Mouse (Mus musculus) MEL (cell line): ENCODE data around the gene Nfasc. TPM values are rescaled to one million over a fixed set of nuclear protein-coding genes. Genes with fewer than 3 reads are reported as not detected.

Experiments used
- DNase-seq: peaks from one replicate; pipeline ENCODE4 v3.0.0; 2011; ENCODE audit warnings: low read depth, low spot score
- H3K27ac ChIP-seq: 2 replicates; pipeline ENCODE4 v1.5.1; 2012; ENCODE audit warnings: low read depth, mild to moderate bottlenecking, control low read depth, low read length, moderate library complexity; ENCODE audit not compliant: control insufficient read depth
- H3K27me3 ChIP-seq, 2 experiments: fragments of 150-350 bp in 1 of 2; sonication (generic) in 1 of 2; 2 replicates each; pipeline ENCODE4 v1.6.1; 2012; ENCODE audit warnings: low read length in 2 of 2, mild to moderate bottlenecking in 2 of 2, improper control_type of control experiment in 1 of 2, moderate library complexity in 1 of 2; ENCODE audit not compliant: insufficient read depth in 2 of 2, control insufficient read depth in 1 of 2
- H3K36me3 ChIP-seq, 2 experiments: 2 replicates each; pipeline ENCODE4 v1.6.1; 2012 to 2014; ENCODE audit warnings: low read length in 2 of 2, improper control_type of control experiment in 1 of 2, inconsistent platforms in 1 of 2, mild to moderate bottlenecking in 1 of 2; ENCODE audit not compliant: insufficient read depth in 2 of 2, control insufficient read depth in 1 of 2
- H3K4me1 ChIP-seq, 2 experiments: fragments of 150-350 bp in 1 of 2; sonication (generic) in 1 of 2; 2 replicates each; pipeline ENCODE4 v1.6.1; 2012; ENCODE audit warnings: low read length in 2 of 2, improper control_type of control experiment in 1 of 2, mild to moderate bottlenecking in 1 of 2; ENCODE audit not compliant: insufficient read depth in 2 of 2, control insufficient read depth in 1 of 2
- H3K4me3 ChIP-seq, 2 experiments: fragments of 150-350 bp in 1 of 2; sonication (generic) in 1 of 2; 2 replicates each; pipeline ENCODE4 v1.5.1; 2012; ENCODE audit warnings: low read depth in 2 of 2, low read length in 2 of 2, mild to moderate bottlenecking in 2 of 2, moderate library complexity in 2 of 2, control low read depth in 1 of 2, improper control_type of control experiment in 1 of 2; ENCODE audit not compliant: control insufficient read depth in 1 of 2, insufficient read depth in 1 of 2
- H3K79me2 ChIP-seq: 2 replicates; pipeline ENCODE4 v1.6.1; 2012; ENCODE audit warnings: mild to moderate bottlenecking, low read length, moderate library complexity; ENCODE audit not compliant: control insufficient read depth, poor library complexity, insufficient read depth
- H3K9ac ChIP-seq: 2 replicates; pipeline ENCODE4 v1.6.1; 2012; ENCODE audit warnings: low read depth, mild to moderate bottlenecking, control low read depth, low read length, moderate library complexity; ENCODE audit not compliant: control insufficient read depth, poor library complexity, severe bottlenecking
- H3K9me3 ChIP-seq: fragments of 150-350 bp; sonication (generic); replicated peaks from 2 replicates; pipeline ENCODE4 v1.6.1; 2012; ENCODE audit warnings: mild to moderate bottlenecking, low read length, improper control_type of control experiment, moderate library complexity; ENCODE audit not compliant: insufficient read depth
- CHD2 ChIP-seq: IDR thresholded peaks from 2 replicates; pipeline ENCODE4 v1.6.1; 2011; ENCODE audit warnings: low read length, improper control_type of control experiment
- CTCF ChIP-seq, 3 experiments: IDR thresholded peaks in 2 of 3; conservative IDR thresholded peaks in 1 of 3; 2 replicates each; pipeline ENCODE4 v1.5.1; 2011 to 2012; ENCODE audit warnings: low read length in 3 of 3, low read depth in 2 of 3, mild to moderate bottlenecking in 2 of 3, improper control_type of control experiment in 1 of 3, inconsistent platforms in 1 of 3, mixed read lengths in 1 of 3, moderate library complexity in 1 of 3; ENCODE audit not compliant: control insufficient read depth in 1 of 3, insufficient read depth in 1 of 3, poor library complexity in 1 of 3, severe bottlenecking in 1 of 3
- E2F4 ChIP-seq: IDR thresholded peaks from 2 replicates; pipeline ENCODE4 v1.6.1; 2011; ENCODE audit warnings: low read depth, low read length, improper control_type of control experiment, borderline replicate concordance
- ELF1 ChIP-seq: IDR thresholded peaks from 2 replicates; pipeline ENCODE4 v1.6.1; 2014; ENCODE audit warnings: low read depth, mild to moderate bottlenecking, inconsistent platforms, low read length, improper control_type of control experiment, moderate library complexity
- EP300 ChIP-seq, 2 experiments: IDR thresholded peaks; 2 replicates each; pipeline ENCODE4 v1.6.1; 2011; ENCODE audit warnings: improper control_type of control experiment in 2 of 2, low read length in 2 of 2, low read depth in 1 of 2, mild to moderate bottlenecking in 1 of 2
- GABPA ChIP-seq: IDR thresholded peaks from 2 replicates; pipeline ENCODE4 v1.6.1; 2012; ENCODE audit warnings: low read depth, mild to moderate bottlenecking, inconsistent platforms, low read length, improper control_type of control experiment, moderate library complexity
- HCFC1 ChIP-seq: IDR thresholded peaks from 2 replicates; pipeline ENCODE4 v1.6.1; 2012; ENCODE audit warnings: low read depth, mild to moderate bottlenecking, inconsistent platforms, low read length, improper control_type of control experiment, moderate library complexity
- MAX ChIP-seq: IDR thresholded peaks from 2 replicates; pipeline ENCODE4 v1.6.1; 2011; ENCODE audit warnings: low read length, improper control_type of control experiment
- MAZ ChIP-seq: IDR thresholded peaks from 2 replicates; pipeline ENCODE4 v1.6.1; 2012; ENCODE audit warnings: low read depth, mild to moderate bottlenecking, inconsistent platforms, low read length, improper control_type of control experiment
- MEF2A ChIP-seq: IDR thresholded peaks from 2 replicates; pipeline ENCODE4 v1.6.1; 2014; ENCODE audit warnings: low read depth, mild to moderate bottlenecking, inconsistent platforms, low read length, improper control_type of control experiment; ENCODE audit not compliant: poor library complexity, insufficient replicate concordance, severe bottlenecking; ENCODE audit errors: extremely low read depth
- NELFE ChIP-seq: IDR thresholded peaks from 2 replicates; pipeline ENCODE4 v1.6.1; 2011; ENCODE audit warnings: low read depth, low read length, improper control_type of control experiment
- NRF1 ChIP-seq: IDR thresholded peaks from 2 replicates; pipeline ENCODE4 v1.6.1; 2014; ENCODE audit warnings: low read depth, mild to moderate bottlenecking, inconsistent platforms, low read length, improper control_type of control experiment, moderate library complexity; ENCODE audit not compliant: poor library complexity, insufficient read depth, severe bottlenecking
- POLR2A ChIP-seq, 2 experiments: IDR thresholded peaks; 2 replicates each; pipeline ENCODE4 v1.6.1; 2011 to 2012; ENCODE audit warnings: low read length in 2 of 2, mild to moderate bottlenecking in 2 of 2, control low read depth in 1 of 2, improper control_type of control experiment in 1 of 2, low read depth in 1 of 2, moderate library complexity in 1 of 2; ENCODE audit not compliant: control insufficient read depth in 1 of 2, insufficient read depth in 1 of 2, poor library complexity in 1 of 2
- RAD21 ChIP-seq: IDR thresholded peaks from 2 replicates; pipeline ENCODE4 v1.6.1; 2011; ENCODE audit warnings: mild to moderate bottlenecking, low read depth, low read length, improper control_type of control experiment
- RCOR1 ChIP-seq: IDR thresholded peaks from 2 replicates; pipeline ENCODE4 v1.6.1; 2012; ENCODE audit warnings: low read depth, mild to moderate bottlenecking, inconsistent platforms, low read length, improper control_type of control experiment
- SIN3A ChIP-seq: IDR thresholded peaks from 2 replicates; pipeline ENCODE4 v1.6.1; 2012; ENCODE audit warnings: low read length, improper control_type of control experiment, inconsistent platforms
- SMC3 ChIP-seq: IDR thresholded peaks from 2 replicates; pipeline ENCODE4 v1.6.1; 2011; ENCODE audit warnings: low read depth, low read length, improper control_type of control experiment
- USF2 ChIP-seq, 2 experiments: IDR thresholded peaks; 2 replicates each; pipeline ENCODE4 v1.6.1; 2011 to 2012; ENCODE audit warnings: improper control_type of control experiment in 2 of 2, low read length in 2 of 2, borderline replicate concordance in 1 of 2, inconsistent platforms in 1 of 2, low read depth in 1 of 2, mild to moderate bottlenecking in 1 of 2; ENCODE audit not compliant: insufficient read depth in 1 of 2
- ZNF384 ChIP-seq: IDR thresholded peaks from 2 replicates; pipeline ENCODE4 v1.6.1; 2012; ENCODE audit warnings: low read depth, mild to moderate bottlenecking, inconsistent platforms, low read length, improper control_type of control experiment
- polyA plus RNA-seq, 2 experiments: library from polyadenylated mRNA; stranded (reverse) in 1 of 2; unstranded in 1 of 2; fragments of >175 nt in 1 of 2; fragments of >200 nt in 1 of 2; gene quantifications; 2 replicates each; pipeline versions ENCODE4 v1.2.1 to v1.2.4; 2012; ENCODE audit warnings: low replicate concordance in 2 of 2, low read depth in 1 of 2; ENCODE audit not compliant: insufficient read length in 2 of 2, insufficient read depth in 1 of 2, missing spikeins in 1 of 2
- total RNA-seq: library from RNA; depleted of rRNA; stranded (reverse); fragments of 300-350 nt; gene quantifications from 2 replicates; pipeline ENCODE4 v1.2.3, GENCODE M21; 2012

Nfasc gene
- total and polyA plus RNA-seq, 3 experiments = not detected

DNA sequence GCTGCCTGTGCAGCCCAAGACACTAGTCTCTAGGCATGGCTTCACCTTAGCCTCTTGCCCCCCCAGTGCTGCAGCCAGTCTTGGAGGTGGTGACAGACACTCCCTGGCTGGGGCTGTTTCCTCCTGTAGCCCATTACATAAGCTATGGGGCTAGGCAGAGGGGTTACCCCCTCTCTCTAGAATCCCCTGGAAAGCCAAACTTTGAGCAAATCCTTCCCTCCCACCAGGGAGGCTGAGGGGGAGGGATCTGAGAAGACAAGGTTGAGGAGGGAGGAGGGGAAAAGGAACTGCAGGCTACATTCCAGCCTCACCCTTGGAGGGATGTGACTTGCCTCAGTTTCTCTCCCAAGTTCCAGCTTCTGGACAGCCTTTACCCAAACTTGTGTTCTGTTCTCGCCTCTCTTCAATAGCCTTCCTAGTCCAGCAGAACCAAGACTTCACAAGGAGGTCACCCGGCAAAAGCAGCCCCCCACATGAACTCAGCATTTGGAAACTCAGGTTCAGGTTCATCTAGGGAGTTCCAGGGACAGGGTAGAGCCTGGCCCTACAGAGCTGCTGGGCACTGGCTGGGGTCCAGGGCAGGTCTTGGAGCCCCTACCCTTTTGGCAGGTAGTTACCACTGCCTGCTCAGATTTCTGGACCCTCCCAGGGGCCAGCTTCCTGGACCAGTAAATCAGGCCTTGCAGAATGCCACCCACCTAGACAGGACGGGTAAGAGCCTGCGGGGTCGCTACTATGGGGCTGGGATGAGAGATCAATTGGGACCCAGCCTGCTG, 199.6 kb downstream of the Nfasc start:
- DNase-seq = no peak
- no peaks in the 10 kb centered on the region for H3K9me3 ChIP-seq
- H3K36me3 ChIP-seq = no peaks in the 10 kb centered on the region
- H3K9ac ChIP-seq = no peak overlapping the region
- no peaks in the 10 kb centered on the region for H3K79me2 ChIP-seq
- TF ChIP-seq MEF2A (no peak), E2F4 (no peak), SIN3A (no peak), NELFE (no peak), ELF1 (no peak), RAD21 (no peak), GABPA (no peak), USF2 (IDR thresholded peaks at IDR 0.05; ENCODE audit: borderline replicate concordance in 1 of 2, insufficient read depth in 1 of 2, low read depth in 1 of 2, low read length in 2 of 2) (no peak), POLR2A (IDR thresholded peaks at IDR 0.05; ENCODE audit: control insufficient read depth in 1 of 2, insufficient read depth in 1 of 2, low read depth in 1 of 2, low read length in 2 of 2, poor library complexity in 1 of 2) (no peak), EP300 (IDR thresholded peaks at IDR 0.05; ENCODE audit: low read depth in 1 of 2, low read length in 2 of 2) (no peak), MAZ (no peak), HCFC1 (no peak)
- TF ChIP-seq, all 39 proteins: peak for 0
- no peak overlapping the region for H3K27ac ChIP-seq
- H3K4me1 ChIP-seq = no peaks in the 10 kb centered on the region
- no peak overlapping the region for H3K4me3 ChIP-seq
- H3K27me3 ChIP-seq = peaks cover 0 to 15% of the 10 kb centered on the region in 2 experiments; a peak in 3 of 4 replicates

DNA sequence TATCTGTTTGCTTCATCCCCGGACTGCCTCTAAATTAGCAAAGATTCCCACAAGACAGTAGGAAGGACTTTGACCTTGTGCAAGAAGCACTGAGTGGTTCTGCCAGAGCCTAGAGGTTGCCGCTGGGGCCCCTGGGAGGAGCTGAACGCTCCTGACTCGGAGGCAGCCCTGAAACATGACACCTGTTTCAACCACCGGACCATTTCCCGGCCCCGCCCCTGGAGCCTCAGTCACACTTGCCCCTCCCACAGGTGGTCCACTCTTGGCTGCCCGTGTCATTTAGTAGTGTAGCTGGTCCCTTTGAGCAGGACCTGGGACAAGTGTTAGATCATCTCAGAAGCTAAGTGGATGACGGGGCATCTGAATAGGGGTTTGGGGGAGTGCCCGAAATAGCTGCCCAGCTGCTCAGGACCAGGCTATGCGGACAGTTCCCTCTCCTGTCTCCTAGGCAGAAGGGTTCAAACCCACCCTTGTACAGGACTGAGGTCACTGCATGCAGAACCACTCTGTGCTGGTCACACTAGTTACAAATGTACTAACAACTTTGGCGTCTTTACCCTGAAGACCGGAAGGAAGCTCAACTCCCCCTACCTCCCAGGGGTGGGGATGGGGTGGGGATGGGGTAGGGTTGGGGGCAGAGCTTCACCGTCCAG, 200.3 kb downstream of the Nfasc start:
- Histone ChIP-seq H3K79me2 (no peaks in the 10 kb centered on the region), H3K4me1 (no peaks in the 10 kb centered on the region), H3K27me3 (peaks cover 0 to 15% of the 10 kb centered on the region in 2 experiments; a peak in 3 of 4 replicates), H3K9ac (no peak overlapping the region), H3K9me3 (no peaks in the 10 kb centered on the region), H3K4me3 (no peak overlapping the region), H3K36me3 (no peaks in the 10 kb centered on the region), H3K27ac (no peak overlapping the region)
- DNase-seq = no peak
- TF ChIP-seq NRF1 (no peak), CTCF (IDR thresholded peaks at IDR 0.05 in 2 of 3, conservative IDR thresholded peaks at IDR 0.05 in 1 of 3; ENCODE audit: control insufficient read depth in 1 of 3, insufficient read depth in 1 of 3, low read depth in 2 of 3, low read length in 3 of 3, poor library complexity in 1 of 3, severe bottlenecking in 1 of 3) (no peak), SMC3 (no peak), NELFE (no peak), MEF2A (no peak), RCOR1 (no peak), CHD2 (no peak), ZNF384 (no peak), MAX (no peak)
